Mouse (Mus musculus) hindbrain, embryonic 15.5 days (tissue): ENCODE measurements around the gene Mink1. TPM values are rescaled to one million over a fixed set of nuclear protein-coding genes. Genes with fewer than 3 reads are reported as not detected.

Source experiments
- ATAC-seq: fragments of 200-750 bp; cut with Nextera tagmentation; 2 replicates; pipeline ENCODE4 v1.8.0; 2017; ENCODE audit warnings: low read depth, moderate number of reproducible peaks, moderate TSS enrichment; ENCODE audit not compliant: low FRiP score
- H3K27ac ChIP-seq: fragments of 300-500 bp; sonication (generic); replicated peaks from 2 replicates; pipeline ENCODE4 v1.5.1; 2015; ENCODE audit warnings: mild to moderate bottlenecking, inconsistent platforms
- H3K27me3 ChIP-seq: fragments of 300-500 bp; sonication (generic); 2 replicates; pipeline ENCODE4 v1.6.1; 2015; ENCODE audit warnings: control low read depth, inconsistent platforms
- H3K36me3 ChIP-seq: fragments of 300-500 bp; sonication (generic); 2 replicates; pipeline ENCODE4 v1.6.1; 2015; ENCODE audit warnings: control low read depth, inconsistent platforms
- H3K4me1 ChIP-seq: fragments of 300-500 bp; sonication (generic); replicated peaks from 2 replicates; pipeline ENCODE4 v1.6.1; 2015; ENCODE audit warnings: control low read depth, inconsistent platforms
- H3K4me2 ChIP-seq: fragments of 300-500 bp; sonication (generic); 2 replicates; pipeline ENCODE4 v1.6.1; 2015; ENCODE audit warnings: moderate library complexity, mild to moderate bottlenecking, inconsistent platforms
- H3K4me3 ChIP-seq: fragments of 300-500 bp; sonication (generic); 2 replicates; pipeline ENCODE4 v1.5.1; 2015; ENCODE audit warnings: mild to moderate bottlenecking, inconsistent platforms
- H3K9ac ChIP-seq: fragments of 300-500 bp; sonication (generic); 2 replicates; pipeline ENCODE4 v1.6.1; 2015; ENCODE audit warnings: inconsistent platforms
- H3K9me3 ChIP-seq: fragments of 300-500 bp; sonication (generic); 2 replicates; pipeline ENCODE4 v1.6.1; 2016; ENCODE audit warnings: control low read depth, inconsistent platforms
- WGBS: fragments of 180-500 bp; shearing (Covaris S2); methylation state at CpG from one replicate; pipeline ENCODE4 v1.1.7; 2015; 5-methylcytosine and 5-hydroxymethylcytosine counted together
- polyA plus RNA-seq: library from polyadenylated mRNA; unstranded; fragments of >200 nt; fragmentation: Nextera tagmentation; extraction: Ambion mirVana; gene quantifications from 2 replicates; pipeline ENCODE4 v1.2.1, GENCODE M21; 2015

Mink1 gene
- polyA plus RNA-seq, 1 experiment from 2014 or later: 20.5 TPM

GRCm38 (mm10) chr11:70596094-70596493 is 33.4 kb downstream of the Mink1 start:
- no peak for ATAC-seq
- no peak overlapping the region for H3K4me3 ChIP-seq
- no peaks in the 10 kb centered on the region for H3K27me3 ChIP-seq
- no peak overlapping the region for H3K4me2 ChIP-seq
- WGBS: 39% methylated on average over 4 of the region's 4 CpGs
- no peaks in the 10 kb centered on the region; the same call in 1 of the 2 replicates for H3K4me1 ChIP-seq
- peak overlapping the region; percentile 5 for H3K27ac ChIP-seq
- no peaks in the 10 kb centered on the region for H3K9me3 ChIP-seq
- H3K36me3 ChIP-seq: peaks cover 15% of the 10 kb centered on the region
- H3K9ac ChIP-seq: no peak overlapping the region

- Histone ChIP-seq H3K27me3 (no peaks in the 10 kb centered on the region), H3K9ac (no peak overlapping the region), H3K27ac (no peak overlapping the region), H3K9me3 (no peaks in the 10 kb centered on the region), H3K36me3 (peaks cover 21% of the 10 kb centered on the region), H3K4me1 (no peaks in the 10 kb centered on the region; the same call in 1 of the 2 replicates), H3K4me3 (no peak overlapping the region), H3K4me2 (no peak overlapping the region)
- 85% methylated on average over 6 of the region's 6 CpGs for WGBS
- ATAC-seq: no peak
Observed at GRCm38 (mm10) chr11:70597301-70597700, 34.6 kb downstream of the Mink1 start.

- Histone ChIP-seq H3K9ac (no peak overlapping the region), H3K9me3 (no peaks in the 10 kb centered on the region), H3K4me3 (no peak overlapping the region), H3K4me1 (no peaks in the 10 kb centered on the region; the same call in 1 of the 2 replicates), H3K27ac (no peak overlapping the region), H3K27me3 (no peaks in the 10 kb centered on the region), H3K36me3 (peaks cover 21% of the 10 kb centered on the region), H3K4me2 (no peak overlapping the region)
- no peak for ATAC-seq
- WGBS: 93% methylated on average over 9 of the region's 9 CpGs
Observed at GRCm38 (mm10) chr11:70598451-70598953, 35.8 kb downstream of the Mink1 start.

GRCm38 (mm10) chr11:70605024-70605566 is 42.4 kb downstream of the Mink1 start:
- Histone ChIP-seq H3K4me2 (no peak overlapping the region), H3K4me3 (no peak overlapping the region), H3K9ac (no peak overlapping the region), H3K9me3 (no peaks in the 10 kb centered on the region), H3K36me3 (peaks cover 67% of the 10 kb centered on the region), H3K27ac (no peak overlapping the region), H3K4me1 (no peaks in the 10 kb centered on the region), H3K27me3 (no peaks in the 10 kb centered on the region)
- ATAC-seq: no peak
- 55% methylated on average over 14 of the region's 14 CpGs for WGBS

GRCm38 (mm10) chr11:70606717-70607116 is 44.0 kb downstream of the Mink1 start:
- no peak overlapping the region for H3K4me3 ChIP-seq
- 81% methylated on average over 12 of the region's 12 CpGs for WGBS
- ATAC-seq: no peak

GRCm38 (mm10) chr11:70607611-70608010 is 44.9 kb downstream of the Mink1 start:
- 94% methylated on average over 9 of the region's 9 CpGs for WGBS
- no peak overlapping the region for H3K9ac ChIP-seq
- no peak overlapping the region for H3K4me2 ChIP-seq
- H3K27me3 ChIP-seq: no peaks in the 10 kb centered on the region
- no peaks in the 10 kb centered on the region for H3K9me3 ChIP-seq
- H3K4me3 ChIP-seq: no peak overlapping the region
- no peaks in the 10 kb centered on the region for H3K4me1 ChIP-seq
- no peak for ATAC-seq
- no peak overlapping the region for H3K27ac ChIP-seq
- peaks cover 76% of the 10 kb centered on the region for H3K36me3 ChIP-seq

More at GRCm38 (mm10) chr11:70606717-70607116, 44.0 kb downstream of the Mink1 start:
- Histone ChIP-seq H3K36me3 (peaks cover 75% of the 10 kb centered on the region), H3K9me3 (no peaks in the 10 kb centered on the region), H3K27ac (no peak overlapping the region), H3K4me2 (no peak overlapping the region), H3K27me3 (no peaks in the 10 kb centered on the region), H3K9ac (no peak overlapping the region), H3K4me1 (no peaks in the 10 kb centered on the region)

GRCm38 (mm10) chr11:70608381-70609066 is 45.8 kb downstream of the Mink1 start:
- Histone ChIP-seq H3K4me1 (no peaks in the 10 kb centered on the region), H3K4me2 (no peak overlapping the region), H3K9me3 (no peaks in the 10 kb centered on the region), H3K27me3 (no peaks in the 10 kb centered on the region), H3K36me3 (peaks cover 85% of the 10 kb centered on the region), H3K4me3 (no peak overlapping the region), H3K9ac (no peak overlapping the region), H3K27ac (no peak overlapping the region)
- 87% methylated on average over 26 of the region's 26 CpGs for WGBS
- ATAC-seq: no peak

- no peak overlapping the region for H3K27ac ChIP-seq
- H3K36me3 ChIP-seq: peaks cover 66% of the 10 kb centered on the region
- H3K27me3 ChIP-seq: no peaks in the 10 kb centered on the region
- H3K4me2 ChIP-seq: no peak overlapping the region
- WGBS: 87% methylated on average over 4 of the region's 4 CpGs
- no peak overlapping the region for H3K4me3 ChIP-seq
- H3K4me1 ChIP-seq: peaks cover 11% of the 10 kb centered on the region; the same call in 1 of the 2 replicates
- ATAC-seq: no peak
- H3K9ac ChIP-seq: no peak overlapping the region
- no peaks in the 10 kb centered on the region for H3K9me3 ChIP-seq
Observed at GRCm38 (mm10) chr11:70610752-70611151, 48.1 kb downstream of the Mink1 start.

GRCm38 (mm10) chr11:70612505-70612904 is 49.8 kb downstream of the Mink1 start:
- Histone ChIP-seq H3K4me1 (peaks cover 11% of the 10 kb centered on the region; the same call in 1 of the 2 replicates), H3K27me3 (no peaks in the 10 kb centered on the region), H3K27ac (no peak overlapping the region), H3K4me3 (no peak overlapping the region), H3K9me3 (no peaks in the 10 kb centered on the region), H3K36me3 (peaks cover 51% of the 10 kb centered on the region), H3K4me2 (no peak overlapping the region), H3K9ac (no peak overlapping the region)
- ATAC-seq: no peak
- 78% methylated on average over 7 of the region's 7 CpGs for WGBS

- no peaks in the 10 kb centered on the region for H3K27me3 ChIP-seq
- no peak for ATAC-seq
- peak overlapping the region; percentile 7; the same call in 1 of the 2 replicates for H3K9ac ChIP-seq
- H3K36me3 ChIP-seq: peaks cover 28% of the 10 kb centered on the region
- H3K9me3 ChIP-seq: no peaks in the 10 kb centered on the region
- H3K4me3 ChIP-seq: peak overlapping the region; percentile 21
- peaks cover 11% of the 10 kb centered on the region; the same call in 1 of the 2 replicates for H3K4me1 ChIP-seq
- H3K27ac ChIP-seq: no peak overlapping the region
- 3% methylated on average over 17 of the region's 17 CpGs for WGBS
- H3K4me2 ChIP-seq: peak overlapping the region; percentile 52
Observed at GRCm38 (mm10) chr11:70615074-70615473, 52.4 kb downstream of the Mink1 start.

- Histone ChIP-seq H3K4me1 (peaks cover 11% of the 10 kb centered on the region; the same call in 1 of the 2 replicates), H3K4me2 (peak within 1 kb of the TSS; percentile 52), H3K9me3 (no peaks in the 10 kb centered on the region), H3K27ac (no peak within 1 kb of the TSS), H3K36me3 (peaks cover 24% of the 10 kb centered on the region), H3K27me3 (no peaks in the 10 kb centered on the region), H3K9ac (peak within 1 kb of the TSS; percentile 7; the same call in 1 of the 2 replicates), H3K4me3 (peak within 1 kb of the TSS; percentile 21)
- WGBS: 18% methylated on average over 21 of the region's 21 CpGs
- ATAC-seq: no peak
Observed at GRCm38 (mm10) chr11:70615516-70616093, 52.9 kb downstream of the Mink1 start, which contains the start of gene 4930544D05Rik. Gene 4930544D05Rik, plus strand, starts transcription at chr11:70615848.

- Histone ChIP-seq H3K4me1 (peaks cover 11% of the 10 kb centered on the region; the same call in 1 of the 2 replicates), H3K4me2 (no peak within 1 kb of the TSS), H3K27ac (no peak within 1 kb of the TSS), H3K9me3 (no peaks in the 10 kb centered on the region), H3K36me3 (no peaks in the 10 kb centered on the region), H3K9ac (no peak within 1 kb of the TSS), H3K27me3 (no peaks in the 10 kb centered on the region), H3K4me3 (no peak within 1 kb of the TSS)
- ATAC-seq: no peak
- 68% methylated on average over 1 of the region's 1 CpGs for WGBS
Observed at GRCm38 (mm10) chr11:70619101-70619500, 56.4 kb downstream of the Mink1 start, which contains the start of gene Chrne. Gene Chrne, minus strand, starts transcription at chr11:70619216.
